Mouse (Mus musculus) naive thymus-derived CD4-positive, alpha-beta T cell, adult 2 months (primary cell): ENCODE data around the gene Dnmbp.

Source experiments
- DNase-seq: peaks from one replicate; pipeline ENCODE4 v3.0.0-alpha.2; 2011; ENCODE audit warnings: low read depth

The Dnmbp gene

DNA sequence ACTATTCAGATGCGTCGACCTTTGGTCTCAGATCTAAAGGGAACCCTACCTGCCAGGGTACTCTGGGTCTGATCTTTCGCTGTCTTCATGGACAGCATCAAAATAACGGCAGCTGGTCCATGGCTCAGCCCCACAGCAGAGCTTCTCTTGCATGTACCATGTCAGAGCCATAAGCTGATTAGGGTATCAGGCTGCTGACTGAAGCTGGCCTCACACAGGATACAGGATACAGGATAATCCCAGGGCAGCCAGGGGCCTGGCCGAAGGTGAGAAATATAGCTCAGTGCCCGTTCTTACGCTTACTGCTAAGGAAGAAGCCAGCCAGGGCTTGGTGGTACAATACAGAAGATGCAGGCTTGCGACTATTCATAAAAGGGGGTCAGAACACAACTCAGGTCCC, 4.6 kb upstream of the Dnmbp start:
- no peak for DNase-seq

DNA sequence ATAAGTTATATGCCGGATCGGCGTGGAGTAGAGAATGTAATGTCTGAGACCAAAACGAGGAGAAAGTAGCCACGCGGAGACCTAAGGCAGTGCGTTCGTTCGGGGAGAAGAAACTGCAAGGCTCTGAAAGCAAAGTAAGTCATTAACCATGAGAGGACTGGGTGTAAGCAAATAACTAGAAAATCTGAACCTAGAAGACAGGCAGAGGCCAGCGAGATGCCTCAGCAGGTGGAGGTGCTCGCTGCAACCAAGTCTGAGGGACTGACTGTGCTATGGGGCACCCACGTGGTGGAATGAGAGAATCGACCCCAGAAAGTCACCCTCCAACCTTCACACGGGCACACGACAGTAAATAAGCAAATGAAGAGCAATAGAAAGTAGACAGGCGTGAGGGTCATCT, 3.1 kb upstream of the Dnmbp start:
- no peak for DNase-seq

DNA sequence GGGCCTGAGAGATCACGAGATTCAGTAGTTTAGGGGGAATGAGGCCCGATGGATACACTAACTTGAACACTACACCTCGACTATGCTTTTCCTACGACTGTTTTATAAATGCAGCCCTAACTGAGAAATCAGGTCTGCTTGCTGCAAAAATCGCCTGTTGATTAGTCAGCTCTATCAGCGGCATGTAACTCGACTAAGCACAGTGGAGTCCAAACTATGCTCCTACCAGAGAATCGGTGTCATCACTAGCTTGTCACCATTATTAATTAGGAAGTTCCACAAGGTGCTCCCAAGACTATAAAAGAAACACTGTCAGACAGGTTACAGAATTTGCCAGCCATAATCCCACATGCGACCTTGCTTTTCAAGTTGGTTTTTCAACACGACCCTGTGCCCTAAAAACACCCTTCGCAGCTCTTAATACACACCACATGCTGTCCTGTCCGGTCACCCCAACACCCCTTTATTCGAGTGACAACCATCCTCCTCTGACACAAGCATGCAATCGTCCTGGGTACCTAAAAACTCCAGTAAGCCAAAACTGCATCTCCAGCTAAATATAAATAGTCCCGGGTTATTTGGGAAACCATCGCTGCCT, 721 bp downstream of the Dnmbp start:
- no peak for DNase-seq

- DNase-seq = no peak
These were observed 1.6 kb downstream of the Dnmbp start for GRCm38 (mm10) chr19:43938355-43938754.

- no peak for DNase-seq
These were observed 9.1 kb downstream of the Dnmbp start for GRCm38 (mm10) chr19:43930926-43931325.

GRCm38 (mm10) chr19:43930366-43930765, 9.6 kb downstream of the Dnmbp start:
- no peak for DNase-seq

- DNase-seq = no peak
These were observed 10.1 kb downstream of the Dnmbp start for GRCm38 (mm10) chr19:43929869-43930268.

- no peak for DNase-seq
These were observed 12.0 kb downstream of the Dnmbp start for GRCm38 (mm10) chr19:43927967-43928366.

GRCm38 (mm10) chr19:43927057-43927456, 12.9 kb downstream of the Dnmbp start:
- DNase-seq = no peak

DNA sequence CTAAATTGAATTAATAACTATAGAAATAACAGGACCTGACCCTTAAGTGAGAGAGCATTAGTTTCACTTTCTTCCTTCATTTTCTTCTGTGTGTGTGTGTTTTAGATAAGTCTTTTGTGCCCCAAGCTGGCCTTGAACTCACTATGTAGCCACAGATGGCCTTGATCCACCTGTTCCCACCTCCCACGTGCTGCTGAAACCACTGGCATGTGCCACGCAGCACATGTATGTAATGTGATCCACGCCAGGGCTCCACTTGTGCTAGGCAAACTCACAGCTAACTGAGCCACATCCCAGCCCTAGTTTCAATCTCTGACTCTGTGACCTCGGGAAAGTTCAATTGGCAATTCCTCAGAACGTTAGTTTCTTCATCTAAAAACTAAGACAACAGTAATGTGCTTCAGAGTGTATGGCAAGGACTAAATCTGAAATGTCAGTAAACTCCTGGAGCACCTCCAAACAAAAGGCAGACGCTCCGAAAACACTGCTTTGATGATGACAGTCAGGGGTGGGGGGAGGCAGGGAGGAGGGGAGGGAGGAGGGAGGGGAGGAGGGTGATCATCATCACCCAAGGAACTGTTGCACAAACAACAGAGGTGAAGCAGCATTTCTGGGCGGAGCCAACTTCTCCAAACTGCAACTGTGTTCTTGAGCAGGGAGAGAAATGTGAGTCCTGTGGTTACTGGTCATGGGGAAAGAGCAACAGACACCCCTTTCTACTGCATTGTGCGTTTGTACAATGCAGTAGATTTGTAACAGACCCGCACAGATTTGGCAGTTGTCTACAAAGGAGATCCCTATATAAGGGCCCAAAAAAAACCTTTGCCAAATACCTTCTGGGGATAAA, 13.6 kb downstream of the Dnmbp start:
- no peak for DNase-seq

DNA sequence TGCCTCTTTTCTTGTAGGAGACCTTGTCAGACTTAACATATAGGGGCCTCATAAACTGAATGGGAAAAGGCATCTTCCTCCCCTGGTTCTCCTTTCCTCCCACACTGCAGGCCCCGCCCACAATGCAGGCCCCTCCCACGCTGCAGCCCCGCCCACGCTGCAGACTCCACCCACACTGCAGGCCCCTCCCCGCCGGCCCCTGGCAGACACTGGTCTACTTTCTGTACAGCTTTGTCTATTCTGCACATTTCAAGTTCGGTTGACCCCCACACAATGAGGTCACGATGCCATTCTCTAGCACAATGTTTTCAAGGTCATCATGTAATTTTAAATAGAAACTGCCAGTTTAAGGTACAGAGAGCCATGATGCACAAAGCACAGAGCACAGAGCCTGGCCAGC, 15.6 kb downstream of the Dnmbp start:
- DNase-seq = no peak

- no peak for DNase-seq
These were observed 17.0 kb downstream of the Dnmbp start for GRCm38 (mm10) chr19:43922963-43923362.

GRCm38 (mm10) chr19:43921410-43921809, 18.6 kb downstream of the Dnmbp start:
- DNase-seq = peak; percentile 45

DNA sequence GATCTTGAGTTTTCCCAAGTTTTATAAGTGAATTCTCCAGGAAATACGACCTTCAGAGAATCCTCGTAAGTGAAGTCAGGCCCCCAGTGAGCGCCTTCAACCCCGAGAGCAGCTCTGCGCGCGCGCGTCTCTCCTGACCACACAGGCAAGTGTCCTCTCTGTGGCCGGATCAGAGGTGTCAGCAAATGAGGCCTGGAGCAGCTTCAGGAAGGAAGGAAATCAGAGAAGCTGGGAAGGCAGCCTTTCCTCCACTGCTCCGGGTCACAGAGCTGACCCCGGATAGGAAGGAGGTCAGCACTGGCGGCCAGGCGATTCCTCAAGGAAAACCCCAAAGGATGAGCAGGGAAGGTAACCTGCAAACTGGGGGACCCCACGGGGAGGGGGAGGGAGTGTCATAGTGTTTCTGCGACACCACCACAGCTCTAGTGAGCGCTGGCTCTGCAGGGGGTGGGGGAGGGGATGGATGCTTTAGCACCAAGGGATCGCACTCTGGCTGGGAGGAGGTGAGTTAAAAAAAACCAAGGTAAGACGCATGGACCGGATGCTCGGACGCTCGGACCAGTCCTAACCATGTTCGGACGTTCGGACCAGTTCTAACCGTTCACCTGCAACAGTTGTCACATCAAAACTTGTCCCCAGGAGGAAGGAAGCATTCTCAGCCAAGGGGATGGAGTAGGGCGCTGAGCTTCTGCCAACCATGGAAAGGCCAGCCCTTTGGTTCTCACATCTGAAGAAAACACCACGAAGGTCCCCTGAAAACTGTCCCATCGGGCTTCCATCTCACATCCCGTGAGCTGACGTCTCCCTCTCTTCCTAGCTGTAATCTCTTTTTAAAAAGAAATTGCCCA, 19.3 kb downstream of the Dnmbp start:
- DNase-seq = no peak

DNA sequence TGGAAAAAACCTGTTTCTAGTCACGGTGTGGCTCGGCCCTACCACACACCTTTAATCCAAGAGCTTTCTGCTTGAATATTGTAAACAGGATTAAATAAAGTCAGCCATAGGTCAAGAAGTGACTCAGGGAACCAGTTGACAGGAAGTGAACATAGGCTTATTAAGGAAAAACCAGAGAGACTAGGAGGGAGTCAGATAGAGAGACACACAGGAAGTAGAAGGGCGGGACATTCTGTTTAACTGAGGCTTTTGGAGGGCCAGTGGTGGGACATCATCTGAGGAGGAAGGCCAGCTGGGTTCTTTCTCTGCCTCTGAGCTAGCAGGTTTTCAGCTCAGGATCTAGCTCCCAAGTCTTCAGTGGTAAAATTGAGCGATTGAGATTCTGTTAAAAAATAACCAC, 20.1 kb downstream of the Dnmbp start:
- no peak for DNase-seq

- no peak for DNase-seq
These were observed 21.2 kb downstream of the Dnmbp start for GRCm38 (mm10) chr19:43918834-43919233.

DNA sequence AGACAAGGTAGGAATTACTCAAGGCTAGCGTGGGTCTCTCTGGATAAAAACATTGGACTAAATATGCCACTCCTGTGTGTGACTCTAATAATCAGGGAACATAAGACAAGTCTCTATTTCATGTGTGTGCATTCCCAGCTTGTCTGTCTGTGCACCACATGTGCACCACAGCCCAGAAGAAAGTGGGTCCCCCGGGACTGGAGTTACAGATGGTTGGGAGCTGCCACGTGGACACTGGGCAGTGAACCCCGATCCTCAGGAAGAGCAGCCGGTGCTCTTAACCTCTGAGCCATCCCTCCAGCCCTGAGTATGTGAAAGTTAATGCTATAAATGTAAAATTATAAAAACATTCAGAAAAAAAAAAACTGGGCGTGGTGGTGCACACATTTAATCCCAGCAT, 22.2 kb downstream of the Dnmbp start:
- DNase-seq = no peak

GRCm38 (mm10) chr19:43917406-43917691, 22.6 kb downstream of the Dnmbp start:
- DNase-seq = no peak

- DNase-seq = peak; percentile 61
These were observed 23.2 kb downstream of the Dnmbp start for GRCm38 (mm10) chr19:43916586-43917405.

- no peak for DNase-seq
These were observed 24.6 kb downstream of the Dnmbp start for GRCm38 (mm10) chr19:43915431-43915830.

GRCm38 (mm10) chr19:43914986-43915385, 25.0 kb downstream of the Dnmbp start:
- no peak for DNase-seq
